Mouse (Mus musculus) spleen, postnatal 4 days (tissue): ENCODE measurements around the gene Fgf18.

Experiments used
- DNase-seq, 2 experiments: peaks; one replicate each; pipeline ENCODE4 v3.0.0; 2022; ENCODE audit warnings: low spot score in 2 of 2

Gene Fgf18

DNA sequence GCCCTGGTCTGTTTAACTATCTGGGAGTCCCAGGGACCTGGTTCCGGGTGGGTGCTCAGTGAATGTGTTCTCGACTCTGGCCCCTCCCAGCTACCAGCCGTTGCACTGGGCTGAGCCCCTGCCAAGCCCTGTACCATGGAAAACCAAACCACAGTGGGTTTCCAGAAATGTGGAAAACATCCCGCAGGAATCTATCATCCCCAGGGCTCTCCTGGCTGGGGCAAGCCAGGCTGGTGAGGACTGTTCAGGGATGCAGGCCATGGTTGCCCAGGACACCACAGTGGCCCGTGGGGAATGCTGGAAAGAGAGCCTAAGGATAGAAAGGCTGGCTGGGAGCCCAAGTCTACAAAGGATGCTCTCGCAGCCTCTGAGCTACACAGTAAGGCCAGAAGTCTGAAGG, 76.7 kb downstream of the Fgf18 start:
- no peak for DNase-seq
